Mouse (Mus musculus) heart, adult 11 months (tissue): ENCODE data around the gene Rps8.
A peak's percentile ranks its signal among the peaks of the same experiment; 100 is the strongest.

Experiments used
- DNase-seq: peaks from one replicate; pipeline ENCODE4 v3.0.0; 2022

Rps8 gene

DNA sequence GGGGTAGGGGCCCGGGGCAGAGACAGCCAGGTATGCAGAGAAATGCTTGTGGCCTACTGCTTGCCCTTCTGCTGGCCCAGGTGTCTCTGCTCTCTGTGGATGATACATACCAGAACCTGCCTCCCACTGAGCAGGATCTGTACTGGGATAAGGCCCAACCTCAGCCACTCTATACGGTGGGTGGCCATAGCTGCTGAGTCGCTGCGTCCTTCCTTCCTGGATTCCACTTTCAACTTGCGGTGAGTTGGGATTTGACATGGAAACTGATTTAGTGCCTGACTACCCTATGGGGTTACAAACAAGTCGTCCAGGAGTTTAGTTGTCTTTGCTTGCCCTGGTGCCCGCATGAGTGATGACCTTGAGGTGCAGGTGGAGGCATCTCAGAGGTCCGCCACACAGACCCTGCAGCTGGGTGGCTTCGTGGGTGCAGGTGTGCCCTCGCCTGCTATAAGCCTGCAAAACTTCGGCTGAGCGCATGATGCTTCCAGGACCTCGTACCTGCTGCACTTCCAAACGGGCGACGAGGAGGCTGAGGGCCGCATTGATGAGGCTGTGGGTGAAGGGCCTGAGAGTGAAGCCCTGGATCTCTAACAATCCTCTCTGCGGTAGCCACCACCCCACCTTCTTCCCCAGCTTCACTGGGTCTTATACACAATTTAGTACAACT, 7.9 kb downstream of the Rps8 start:
- no peak for DNase-seq

DNA sequence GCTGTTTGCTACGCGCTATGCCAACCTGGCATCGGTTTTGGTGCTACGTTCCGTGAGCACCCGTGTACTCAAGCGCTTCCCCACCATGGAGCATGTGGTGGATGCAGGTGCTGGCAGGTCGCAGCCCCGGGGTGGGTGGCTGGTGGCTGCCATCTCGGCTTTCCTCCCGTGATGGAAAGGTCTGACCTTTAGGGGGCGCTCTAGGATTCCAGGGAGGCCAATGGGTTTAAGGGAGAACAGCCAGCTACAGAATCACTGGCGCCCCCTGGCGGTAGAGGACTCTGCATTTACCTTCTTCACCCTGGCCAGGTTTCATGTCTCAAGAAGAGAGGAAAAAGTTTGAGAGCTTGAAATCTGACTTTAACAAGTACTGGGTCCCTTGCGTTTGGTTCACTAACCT, 9.9 kb downstream of the Rps8 start:
- peak; percentile 98 for DNase-seq

- no peak for DNase-seq
Measured at GRCm38 (mm10) chr4:117145248-117145647, 10.8 kb downstream of the Rps8 start.

GRCm38 (mm10) chr4:117143023-117143422, 13.0 kb downstream of the Rps8 start:
- no peak for DNase-seq

DNA sequence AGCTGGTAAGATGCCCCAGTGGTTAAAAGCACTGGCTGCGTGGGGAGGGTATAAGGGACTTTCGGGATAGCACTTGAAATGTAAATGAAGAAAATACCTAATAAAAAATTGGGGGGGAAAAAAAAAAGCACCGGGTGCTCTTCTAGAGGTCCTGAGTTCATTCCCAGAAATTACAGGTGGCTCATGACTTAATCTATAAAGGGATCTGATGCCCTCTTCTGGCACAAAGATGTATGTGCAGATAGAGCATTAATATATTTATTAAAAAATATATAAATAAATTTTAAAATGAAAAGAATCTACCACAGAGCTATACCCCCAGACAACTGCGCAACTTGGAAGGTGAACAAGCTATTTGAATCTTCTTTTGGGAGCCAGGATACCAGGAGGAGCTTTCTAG, 15.4 kb downstream of the Rps8 start:
- DNase-seq: no peak

- no peak for DNase-seq
Measured at GRCm38 (mm10) chr4:117139217-117139612, 16.8 kb downstream of the Rps8 start.

GRCm38 (mm10) chr4:117138295-117139216, 17.5 kb downstream of the Rps8 start:
- DNase-seq: no peak

DNA sequence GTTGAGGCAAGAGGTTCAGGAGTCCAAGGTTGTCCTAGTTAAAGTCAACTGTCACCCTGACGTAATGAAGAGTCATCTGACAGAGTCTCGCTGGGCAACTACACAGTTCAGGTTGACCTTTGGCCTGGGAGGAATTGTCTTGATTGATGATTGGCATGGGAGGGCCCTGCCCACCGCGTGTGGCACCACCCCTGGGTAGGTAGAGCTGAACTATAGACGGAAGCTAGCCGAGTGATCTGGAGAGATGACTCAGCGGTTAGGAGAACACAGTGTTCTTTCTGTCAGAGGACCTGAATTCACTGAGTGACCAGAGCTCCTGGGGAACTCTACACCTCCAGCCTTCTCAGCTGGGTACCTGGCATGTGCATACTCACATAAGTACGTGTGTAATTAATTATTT, 20.0 kb downstream of the Rps8 start:
- no peak for DNase-seq

GRCm38 (mm10) chr4:117134601-117134995, 21.4 kb downstream of the Rps8 start:
- DNase-seq: no peak

DNA sequence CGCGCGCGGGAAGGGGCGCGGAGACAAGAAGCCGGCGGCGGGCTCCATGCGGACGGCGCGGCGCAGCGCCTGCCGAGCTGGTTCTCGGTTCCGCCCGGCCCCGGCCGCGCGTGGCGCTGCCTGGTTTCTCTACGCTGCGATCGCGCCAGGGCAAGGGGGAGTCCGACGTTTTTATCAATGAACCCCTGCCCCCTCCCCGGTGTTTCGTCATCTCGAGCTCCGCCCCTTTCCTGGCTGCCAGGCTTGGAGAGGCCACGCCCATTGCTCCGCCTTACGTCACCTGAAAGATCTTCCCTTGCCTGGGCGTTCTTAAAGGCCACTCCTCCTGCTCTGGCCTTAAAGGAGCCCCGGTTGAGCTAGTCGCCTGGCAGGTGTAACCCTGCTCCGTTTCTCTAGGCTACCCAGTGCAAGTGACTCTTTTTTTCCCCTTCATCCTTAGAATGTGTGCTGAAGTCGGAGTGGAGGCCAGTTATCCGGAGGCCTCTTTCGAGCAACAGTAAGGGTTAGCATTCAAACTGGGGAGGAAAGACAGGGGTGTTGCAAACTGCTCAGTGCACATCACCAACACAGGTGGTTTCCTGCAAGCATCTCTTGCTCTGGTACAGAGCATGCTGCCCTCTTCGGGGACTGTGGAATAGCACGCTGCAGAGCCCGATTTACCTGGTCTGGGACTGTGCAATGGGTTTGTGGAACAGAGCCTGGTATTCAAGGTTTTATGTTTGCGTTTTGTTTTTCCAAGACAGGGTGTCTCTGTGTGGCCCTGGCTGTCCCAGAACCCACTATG, 22.0 kb downstream of the Rps8 start, which contains the start of gene Plk3:
Plk3 (minus strand) TSS at position 147 of the 784 bp plus-strand sequence.
- DNase-seq: peak; percentile 100

GRCm38 (mm10) chr4:117133366-117133796, 22.7 kb downstream of the Rps8 start:
- DNase-seq: no peak

DNA sequence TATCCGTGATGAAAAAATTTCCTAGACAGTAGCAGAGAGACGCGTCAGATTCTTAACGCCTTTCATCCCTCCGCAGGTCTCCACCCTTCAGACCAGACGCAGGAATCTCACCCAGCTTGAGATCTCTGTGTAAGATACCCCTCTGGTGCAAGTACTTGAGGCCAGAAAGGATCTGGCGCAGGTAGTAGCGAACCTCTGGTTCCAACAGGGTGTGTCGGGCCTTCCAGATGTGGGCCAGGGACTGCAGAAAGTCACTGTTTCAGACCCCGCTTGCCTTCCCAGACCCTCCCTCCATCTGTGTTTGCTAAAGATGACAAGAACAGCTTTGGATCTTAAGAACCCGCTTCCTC, 23.3 kb downstream of the Rps8 start:
- DNase-seq: peak; percentile 93

- peak; percentile 93 for DNase-seq
Measured at GRCm38 (mm10) chr4:117131890-117132793, 23.9 kb downstream of the Rps8 start.

GRCm38 (mm10) chr4:117131198-117131597, 24.8 kb downstream of the Rps8 start:
- DNase-seq: no peak

GRCm38 (mm10) chr4:117130790-117131189, 25.3 kb downstream of the Rps8 start:
- DNase-seq: no peak

DNA sequence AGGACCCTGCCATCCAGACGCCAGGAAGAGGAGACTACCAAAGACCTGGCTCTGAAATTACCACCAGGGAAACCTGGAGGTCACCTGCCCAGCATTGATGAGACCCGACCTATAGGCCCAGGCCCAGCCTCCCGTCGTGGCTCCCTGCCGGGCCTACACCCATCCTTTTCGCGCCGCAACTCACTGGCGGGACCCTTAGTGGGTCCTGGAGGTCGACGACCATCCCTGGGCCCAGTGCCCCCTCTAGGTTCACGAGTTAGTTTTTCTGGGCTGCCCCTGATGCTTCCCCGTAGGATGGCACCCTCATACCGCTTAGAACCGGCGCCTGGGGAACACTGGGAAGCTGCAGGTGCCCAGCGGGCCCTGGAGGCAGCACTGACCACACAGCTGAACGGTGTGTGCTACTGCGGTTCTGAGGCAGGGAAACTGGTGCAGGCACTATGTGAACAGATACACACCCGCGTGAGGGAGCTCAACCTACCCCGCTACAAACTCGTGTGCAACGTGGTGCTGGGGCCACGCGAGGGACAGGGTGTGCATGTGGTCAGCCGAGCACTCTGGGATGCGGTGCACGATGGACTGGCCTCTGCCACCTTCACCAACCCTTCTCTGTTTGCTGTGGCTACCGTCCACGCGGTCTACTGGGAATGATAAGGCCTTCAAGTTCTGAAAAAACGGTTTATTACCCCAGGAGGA, 27.9 kb downstream of the Rps8 start:
- peak; percentile 94 for DNase-seq

DNA sequence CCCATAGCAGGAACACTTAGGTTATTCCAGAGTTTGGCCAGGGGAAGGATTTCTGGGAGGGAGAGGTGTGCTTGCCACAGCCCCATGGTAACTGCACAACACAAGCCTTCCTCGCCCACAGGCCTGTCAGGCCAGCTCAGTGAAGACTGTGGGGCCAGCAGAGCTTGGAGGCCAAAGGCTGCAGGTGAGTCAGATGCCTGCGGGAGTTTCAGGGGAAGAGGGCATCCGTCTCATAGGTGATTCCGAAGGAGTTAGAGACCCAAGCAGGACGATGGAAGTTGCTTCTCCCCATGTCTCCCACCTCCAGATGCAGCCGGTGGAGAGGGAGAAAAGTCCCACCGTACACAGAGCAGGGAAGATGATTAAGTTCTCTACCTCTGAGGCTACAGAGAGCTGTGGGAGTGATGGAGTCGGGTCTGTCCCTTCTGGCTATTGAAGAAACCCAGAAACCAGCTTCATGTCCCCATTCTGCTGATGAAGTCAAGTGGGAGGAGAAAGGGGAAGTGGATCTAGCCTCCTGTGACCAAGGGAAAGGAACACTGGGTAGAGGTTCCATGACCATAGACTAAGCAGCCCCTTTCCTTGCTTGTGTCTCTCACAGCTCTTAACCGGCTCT, 29.3 kb downstream of the Rps8 start, which contains the start of gene Tctex1d4:
Tctex1d4 (plus strand) TSS at position 120 of the 616 bp plus-strand sequence.
- peak; percentile 95 for DNase-seq

- DNase-seq: peak; percentile 100
Measured at GRCm38 (mm10) chr4:117125910-117126674, 30.0 kb downstream of the Rps8 start.

DNA sequence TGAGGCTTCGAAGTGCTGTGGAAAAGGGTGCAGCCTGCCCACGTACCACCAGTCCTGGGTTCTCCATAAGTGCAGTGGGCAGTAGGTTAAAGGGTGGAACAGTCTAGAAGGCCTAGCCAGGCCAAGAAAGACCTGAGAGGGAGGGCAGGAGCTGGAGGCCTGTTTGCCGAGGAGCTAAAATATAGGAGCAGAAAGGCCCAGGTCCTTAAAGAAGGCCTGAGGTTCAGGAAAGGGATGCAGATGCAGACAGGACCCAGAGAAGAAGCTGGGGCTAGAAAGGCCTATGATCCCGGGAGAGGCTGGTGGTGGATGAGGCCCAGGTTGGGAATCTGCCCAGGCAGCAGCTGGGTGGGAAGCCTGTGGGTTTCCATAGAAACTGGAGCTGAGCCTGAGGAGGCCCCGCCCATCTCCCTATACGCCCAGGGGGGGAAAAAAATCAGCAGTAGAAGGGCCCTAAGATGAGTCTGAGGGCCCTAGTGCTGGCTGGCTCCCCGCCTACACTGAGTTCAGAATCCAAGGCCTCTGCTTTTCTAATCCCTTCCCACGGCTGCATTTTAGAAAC, 30.6 kb downstream of the Rps8 start, which contains the start of gene Btbd19:
Btbd19 (minus strand) TSS at position 378 of the 562 bp plus-strand sequence.
- peak; percentile 99 for DNase-seq
